Mouse (Mus musculus): ENCODE measurements around the gene Fndc3b. TPM values are rescaled to one million over a fixed set of nuclear protein-coding genes. Genes with fewer than 3 reads are reported as not detected.

The Fndc3b gene
- total and polyA plus RNA-seq, 3 experiments: 0.03 to 0.05 (median 0.04) TPM

DNA sequence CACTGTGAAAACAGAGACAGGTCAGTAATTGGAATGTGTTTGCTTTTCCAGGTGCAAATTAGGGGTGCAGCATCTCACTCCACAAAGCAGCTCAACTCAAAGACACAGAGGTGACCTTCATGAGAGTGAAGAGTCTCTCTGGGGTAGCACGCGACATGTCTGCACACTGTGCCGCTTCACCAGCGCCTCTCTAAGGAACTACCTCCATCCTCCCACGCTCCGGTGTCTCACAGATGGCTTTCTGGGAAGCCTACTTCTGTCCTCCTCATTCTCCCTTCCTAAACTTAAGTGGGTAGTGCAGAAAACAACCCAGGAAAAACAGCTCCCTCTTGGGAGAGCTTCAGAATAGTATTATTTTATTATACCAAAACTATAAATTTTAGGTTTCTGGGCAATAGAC lies 12.4 kb downstream of the Fndc3b start:
- H3K9ac ChIP-seq (ENCODE audit: insufficient read depth, low read depth): no peak overlapping the region
- H3K4me2 ChIP-seq (ENCODE audit: insufficient read depth, low read depth, poor library complexity, severe bottlenecking): no peak overlapping the region
- no peaks in the 10 kb centered on the region for H3K4me1 ChIP-seq (ENCODE audit: control insufficient read depth in 1 of 2, insufficient read depth in 2 of 2)
- in situ Hi-C loops (cut with MboI; ENCODE audit: low pct_ligation_motif_present, low pct_unique_long_range_greater_than_20kb, low sequenced_read_pairs) (no loop called here), dilution Hi-C loops (cut with MboI; ENCODE audit: extremely low pct_ligation_motif_present, extremely low pct_unique_long_range_greater_than_20kb, low sequenced_read_pairs) (no loop called here)
- no peaks in the 10 kb centered on the region for H3K27me3 ChIP-seq (replicated peaks)
- TF ChIP-seq MXI1 (IDR thresholded peaks at IDR 0.05; ENCODE audit: low read depth, low read length) (no peak), E2F4 (IDR thresholded peaks at IDR 0.05; ENCODE audit: insufficient replicate concordance, low read depth, low read length) (no peak), SMC3 (IDR thresholded peaks at IDR 0.05; ENCODE audit: low read depth, low read length) (no peak), GABPA (IDR thresholded peaks at IDR 0.05; ENCODE audit: insufficient replicate concordance, low read depth, low read length) (no peak), RAD21 (IDR thresholded peaks at IDR 0.05; ENCODE audit: low read depth, low read length) (no peak), NRF1 (IDR thresholded peaks at IDR 0.05; ENCODE audit: low read depth, low read length) (no peak), USF1 (IDR thresholded peaks at IDR 0.05; ENCODE audit: low read depth, low read length) (no peak)
- no peak for DNase-seq (ENCODE audit: extremely low read depth)
- no peaks in the 10 kb centered on the region for H3K9me3 ChIP-seq (replicated peaks; ENCODE audit: low read length)
- no peaks in the 10 kb centered on the region for H3K79me2 ChIP-seq (replicated peaks; ENCODE audit: control insufficient read depth, extremely low read depth, insufficient read depth, poor library complexity, severe bottlenecking)
- no peaks in the 10 kb centered on the region for H3K36me3 ChIP-seq (replicated peaks in 1 of 2; ENCODE audit: control insufficient read depth in 1 of 2, insufficient read depth in 1 of 2, low read length in 1 of 2)
- H3K27ac ChIP-seq (ENCODE audit: insufficient read depth, low read depth): no peak overlapping the region
- H3K4me3 ChIP-seq (replicated peaks in 1 of 3; ENCODE audit: low read depth in 2 of 3, low read length in 2 of 3, poor library complexity in 1 of 3): no peak overlapping the region

DNA sequence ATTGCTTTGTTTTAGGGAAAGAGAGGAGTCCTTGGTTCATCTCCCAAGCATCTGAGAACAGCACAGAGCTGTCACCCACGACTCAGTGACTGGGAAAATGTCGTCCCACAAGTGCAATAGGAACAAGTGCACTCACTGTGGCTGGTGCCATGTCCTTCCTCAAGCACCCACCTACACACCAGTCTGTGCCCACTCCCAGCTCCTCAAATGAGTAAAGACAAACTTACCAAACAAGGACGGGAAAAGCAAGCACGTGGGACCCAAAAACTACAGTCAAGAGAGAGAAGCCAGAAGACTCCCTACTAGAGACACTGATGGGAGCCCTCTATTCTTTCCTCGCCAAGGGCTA lies 14.7 kb downstream of the Fndc3b start:
- H3K9me3 ChIP-seq (replicated peaks; ENCODE audit: low read length): no peaks in the 10 kb centered on the region
- in situ Hi-C loops (cut with MboI; ENCODE audit: low pct_ligation_motif_present, low pct_unique_long_range_greater_than_20kb, low sequenced_read_pairs) (no loop called here), dilution Hi-C loops (cut with MboI; ENCODE audit: extremely low pct_ligation_motif_present, extremely low pct_unique_long_range_greater_than_20kb, low sequenced_read_pairs) (no loop called here)
- no peak overlapping the region for H3K9ac ChIP-seq (ENCODE audit: insufficient read depth, low read depth)
- no peaks in the 10 kb centered on the region for H3K4me1 ChIP-seq (ENCODE audit: control insufficient read depth in 1 of 2, insufficient read depth in 2 of 2)
- no peak overlapping the region for H3K4me3 ChIP-seq (replicated peaks in 1 of 3; ENCODE audit: low read depth in 2 of 3, low read length in 2 of 3, poor library complexity in 1 of 3)
- no peaks in the 10 kb centered on the region for H3K79me2 ChIP-seq (replicated peaks; ENCODE audit: control insufficient read depth, extremely low read depth, insufficient read depth, poor library complexity, severe bottlenecking)
- DNase-seq (ENCODE audit: extremely low read depth): no peak
- H3K36me3 ChIP-seq (replicated peaks in 1 of 2; ENCODE audit: control insufficient read depth in 1 of 2, insufficient read depth in 1 of 2, low read length in 1 of 2): no peaks in the 10 kb centered on the region
- TF ChIP-seq KAT2A (IDR thresholded peaks at IDR 0.05; ENCODE audit: insufficient replicate concordance, low read length) (no peak), IRF4 (IDR thresholded peaks at IDR 0.05; ENCODE audit: low read depth, low read length) (no peak), MEF2A (IDR thresholded peaks at IDR 0.05; ENCODE audit: borderline replicate concordance, low read depth, low read length) (no peak), ZC3H11A (IDR thresholded peaks at IDR 0.05; ENCODE audit: low read depth, low read length) (no peak), MAX (IDR thresholded peaks at IDR 0.05; ENCODE audit: low read length) (no peak), CTCF (conservative IDR thresholded peaks at IDR 0.05 in 1 of 2, IDR thresholded peaks at IDR 0.05 in 1 of 2; ENCODE audit: low read depth in 2 of 2, low read length in 2 of 2) (no peak)
- H3K27ac ChIP-seq (ENCODE audit: insufficient read depth, low read depth): no peak overlapping the region
- no peaks in the 10 kb centered on the region for H3K27me3 ChIP-seq (replicated peaks)
- H3K4me2 ChIP-seq (ENCODE audit: insufficient read depth, low read depth, poor library complexity, severe bottlenecking): no peak overlapping the region
